Mouse (Mus musculus): ENCODE measurements around the gene Slc45a1.

Slc45a1 gene

GRCm38 (mm10) chr4:150582966-150583776, 68.8 kb downstream of the Slc45a1 start:
- in situ Hi-C loops (cut with MboI): no loop called here

GRCm38 (mm10) chr4:150581931-150582723, 69.8 kb downstream of the Slc45a1 start:
- in situ Hi-C loops (cut with MboI): no loop called here
